Mouse (Mus musculus) neural tube, embryonic 15.5 days (tissue): ENCODE measurements around the gene 2310033P09Rik. TPM values are rescaled to one million over a fixed set of nuclear protein-coding genes. Genes with fewer than 3 reads are reported as not detected.

Source experiments
- ATAC-seq: fragments of 200-750 bp; cut with Nextera tagmentation; 2 replicates; pipeline ENCODE4 v1.8.0; 2017; ENCODE audit warnings: mild to moderate bottlenecking, moderate TSS enrichment, moderate library complexity; ENCODE audit not compliant: low FRiP score
- H3K27ac ChIP-seq: fragments of 300-500 bp; sonication (generic); replicated peaks from 2 replicates; pipeline ENCODE4 v1.5.1; 2015; ENCODE audit warnings: mild to moderate bottlenecking, inconsistent platforms
- H3K27me3 ChIP-seq: fragments of 300-500 bp; sonication (generic); replicated peaks from 2 replicates; pipeline ENCODE4 v1.6.1; 2015; ENCODE audit warnings: inconsistent platforms
- H3K36me3 ChIP-seq: fragments of 300-500 bp; sonication (generic); 2 replicates; pipeline ENCODE4 v1.6.1; 2015; ENCODE audit warnings: inconsistent platforms
- H3K4me1 ChIP-seq: fragments of 300-500 bp; sonication (generic); 2 replicates; pipeline ENCODE4 v1.6.1; 2015; ENCODE audit warnings: inconsistent platforms
- H3K4me2 ChIP-seq: fragments of 300-500 bp; sonication (generic); 2 replicates; pipeline ENCODE4 v1.6.1; 2015; ENCODE audit warnings: inconsistent platforms, mild to moderate bottlenecking, moderate library complexity
- H3K4me3 ChIP-seq: fragments of 300-500 bp; sonication (generic); replicated peaks from 2 replicates; pipeline ENCODE4 v1.5.1; 2015; ENCODE audit warnings: mild to moderate bottlenecking, inconsistent platforms
- H3K9ac ChIP-seq: fragments of 300-500 bp; sonication (generic); replicated peaks from 2 replicates; pipeline ENCODE4 v1.6.1; 2015; ENCODE audit warnings: mild to moderate bottlenecking, inconsistent platforms
- H3K9me3 ChIP-seq: fragments of 300-500 bp; sonication (generic); replicated peaks from 2 replicates; pipeline ENCODE4 v1.6.1; 2016; ENCODE audit warnings: inconsistent platforms
- WGBS: fragments of 180-500 bp; shearing (Covaris S2); methylation state at CpG from one replicate; pipeline ENCODE4 v1.1.7; 2015; ENCODE audit warnings: mixed read lengths; 5-methylcytosine and 5-hydroxymethylcytosine counted together
- polyA plus RNA-seq: library from polyadenylated mRNA; unstranded; fragments of >200 nt; fragmentation: Nextera tagmentation; extraction: Ambion mirVana; gene quantifications from 2 replicates; pipeline ENCODE4 v1.2.1, GENCODE M21; 2015

Gene 2310033P09Rik
- polyA plus RNA-seq, 1 experiment from 2014 or later, result 27.3 TPM

DNA sequence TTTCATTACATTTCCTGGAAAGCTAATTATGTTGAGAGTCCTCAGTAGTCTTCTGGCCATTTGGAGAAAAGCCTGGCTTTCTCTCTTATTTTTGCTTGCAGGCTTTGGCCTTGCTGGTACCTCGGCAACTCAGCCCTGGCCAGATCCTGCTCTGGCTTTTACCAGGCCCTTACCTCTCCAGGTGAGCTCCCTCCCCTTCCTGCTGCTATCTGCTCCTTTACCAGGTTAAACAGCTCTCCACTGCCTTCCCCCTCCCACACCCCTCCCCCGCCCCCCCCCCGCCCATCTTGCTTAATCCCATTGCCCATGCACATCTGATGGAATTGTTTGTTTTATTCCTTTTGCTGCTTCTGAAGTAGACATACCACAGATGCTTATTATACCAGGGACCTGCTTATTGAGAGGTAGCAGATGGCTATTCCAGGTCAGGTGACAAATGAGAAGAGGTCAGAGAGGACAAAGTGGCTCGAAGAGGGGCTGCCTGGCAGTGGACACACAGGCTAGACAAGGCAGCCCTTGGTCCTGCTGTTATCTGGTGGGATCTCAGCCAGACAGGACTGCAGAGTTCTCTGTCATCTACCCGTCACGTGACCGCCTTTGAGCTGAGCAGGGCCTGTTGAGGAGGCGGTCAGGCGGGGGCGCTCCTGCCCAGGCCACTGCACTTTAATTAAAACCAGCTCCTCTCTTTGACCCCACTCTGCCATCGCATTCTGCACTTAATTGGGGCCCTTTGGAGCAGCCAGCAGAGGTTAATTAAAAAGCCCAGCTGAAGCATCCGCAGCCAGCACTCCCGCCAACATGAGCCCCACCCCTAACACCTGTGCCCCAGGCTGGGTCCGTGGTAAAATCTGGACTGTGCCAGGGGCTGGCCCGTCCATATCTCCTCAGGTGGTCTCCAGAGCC lies 30.7 kb downstream of the 2310033P09Rik start:
- peak; percentile 55 for ATAC-seq
- Histone ChIP-seq H3K27ac (no peak overlapping the region), H3K4me3 (no peak overlapping the region), H3K9ac (no peak overlapping the region), H3K4me2 (peak overlapping the region; percentile 23; the same call in 1 of the 2 replicates), H3K9me3 (no peaks in the 10 kb centered on the region), H3K36me3 (no peaks in the 10 kb centered on the region), H3K27me3 (0 out of 2 replicates have a peak, but pooled peaks cover 3% of the 10 kb centered on the region), H3K4me1 (peaks cover 14% of the 10 kb centered on the region)
- WGBS, result 4% methylated on average over 14 of the region's 15 CpGs

DNA sequence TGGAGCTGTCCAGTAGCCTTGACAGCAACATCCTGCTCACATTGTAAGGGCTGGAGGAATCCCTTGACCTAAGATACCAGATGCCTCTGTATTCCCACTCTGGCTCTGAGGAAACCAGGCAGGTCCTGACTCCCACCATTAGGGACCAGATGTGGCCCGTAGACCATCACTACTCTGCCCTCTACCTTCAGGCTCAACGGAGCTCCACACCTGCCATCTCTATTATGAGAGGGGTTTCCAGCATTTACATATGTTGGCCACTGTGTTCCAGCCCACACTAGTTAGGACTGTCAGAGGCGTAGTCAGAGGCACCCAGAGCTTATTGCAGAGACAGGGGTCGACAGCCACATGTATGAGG lies 31.3 kb downstream of the 2310033P09Rik start:
- ATAC-seq, result 0 out of 2 replicates have a peak, but pooled peaks have one; percentile 3
- 65% methylated on average over 4 of the region's 4 CpGs for WGBS
- Histone ChIP-seq H3K4me1 (peaks cover 14% of the 10 kb centered on the region), H3K36me3 (no peaks in the 10 kb centered on the region), H3K27ac (no peak overlapping the region), H3K4me3 (no peak overlapping the region), H3K4me2 (no peak overlapping the region), H3K27me3 (0 out of 2 replicates have a peak, but pooled peaks cover 3% of the 10 kb centered on the region), H3K9ac (no peak overlapping the region), H3K9me3 (no peaks in the 10 kb centered on the region)

DNA sequence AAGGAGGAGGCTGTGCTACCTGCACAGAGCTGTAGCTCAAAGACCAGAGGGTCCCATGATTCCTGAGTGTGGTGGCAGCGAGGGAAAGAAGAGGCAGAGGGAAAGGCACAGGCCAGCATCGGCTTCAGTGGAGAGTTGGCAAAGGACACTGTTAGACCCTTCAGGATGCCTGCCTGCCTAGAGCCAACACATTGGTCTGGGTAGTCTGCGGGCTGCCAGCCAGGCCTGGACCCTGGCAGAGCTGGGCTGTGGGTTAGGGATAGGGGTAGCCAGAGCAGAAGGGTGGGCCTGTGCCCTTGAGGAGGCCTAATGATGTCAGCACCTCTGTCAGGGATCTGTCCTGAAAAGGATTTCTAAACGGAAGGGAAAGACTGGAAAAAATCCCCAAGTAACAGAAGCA lies 31.7 kb downstream of the 2310033P09Rik start:
- Histone ChIP-seq H3K9me3 (no peaks in the 10 kb centered on the region), H3K4me3 (no peak overlapping the region), H3K27ac (no peak overlapping the region), H3K4me2 (no peak overlapping the region), H3K36me3 (no peaks in the 10 kb centered on the region), H3K9ac (no peak overlapping the region), H3K4me1 (peaks cover 14% of the 10 kb centered on the region), H3K27me3 (0 out of 2 replicates have a peak, but pooled peaks cover 3% of the 10 kb centered on the region)
- no peak for ATAC-seq
- whole genome bisulfite sequencing, result 80% methylated on average over 4 of the region's 4 CpGs

DNA sequence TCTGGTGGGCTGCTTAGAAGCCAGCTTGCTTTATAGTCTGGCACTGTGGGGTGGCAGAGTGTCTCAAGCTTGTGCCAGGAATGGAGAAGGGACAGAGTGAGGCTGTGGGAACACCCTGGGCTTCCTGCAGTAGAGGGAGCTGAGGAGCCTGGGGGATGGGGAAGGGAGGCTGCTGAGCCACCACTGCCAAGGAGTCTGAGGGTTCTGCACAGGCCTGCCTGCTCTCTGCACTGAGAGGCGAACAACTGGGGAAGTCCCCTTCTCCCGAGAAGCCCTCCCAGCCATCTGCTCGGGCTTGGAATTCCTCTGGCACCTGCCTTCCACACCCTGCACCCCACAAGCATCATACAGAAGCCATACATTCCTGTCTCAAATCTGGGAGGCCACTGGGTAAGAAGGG lies 33.7 kb downstream of the 2310033P09Rik start:
- Histone ChIP-seq H3K36me3 (no peaks in the 10 kb centered on the region), H3K9ac (no peak overlapping the region), H3K4me1 (peaks cover 14% of the 10 kb centered on the region), H3K27ac (no peak overlapping the region), H3K4me3 (no peak overlapping the region), H3K4me2 (no peak overlapping the region), H3K27me3 (0 out of 2 replicates have a peak, but pooled peaks cover 3% of the 10 kb centered on the region), H3K9me3 (no peaks in the 10 kb centered on the region)
- ATAC-seq, result no peak
- WGBS, result 34% methylated on average over 3 of the region's 3 CpGs

DNA sequence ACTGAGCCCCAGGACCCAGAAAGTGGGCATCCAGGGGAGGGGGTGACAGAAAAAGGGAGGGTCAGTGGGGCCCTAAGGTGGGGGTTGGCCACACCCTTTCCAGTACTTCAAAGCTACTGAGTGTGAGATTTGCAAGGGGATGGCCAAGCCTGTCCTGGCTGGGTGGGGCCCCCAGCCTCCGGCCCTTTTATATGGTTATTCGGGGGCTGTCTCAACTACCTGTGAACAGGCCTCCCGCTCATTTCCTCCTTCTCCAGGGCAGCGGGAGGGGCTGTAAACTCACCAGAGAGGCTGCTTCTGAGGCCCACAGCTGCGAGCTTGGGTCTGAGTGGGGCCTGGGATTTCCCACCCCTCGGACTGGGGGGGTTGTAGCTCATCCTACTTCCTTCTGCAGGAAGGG lies 35.7 kb downstream of the 2310033P09Rik start:
- H3K9me3 ChIP-seq, result no peaks in the 10 kb centered on the region
- H3K4me3 ChIP-seq, result no peak overlapping the region
- no peak overlapping the region for H3K9ac ChIP-seq
- H3K4me1 ChIP-seq, result peaks cover 6% of the 10 kb centered on the region
- ATAC-seq, result no peak
- WGBS, result 17% methylated on average over 6 of the region's 6 CpGs
- 0 out of 2 replicates have a peak, but pooled peaks cover 3% of the 10 kb centered on the region for H3K27me3 ChIP-seq
- no peaks in the 10 kb centered on the region for H3K36me3 ChIP-seq
- H3K27ac ChIP-seq, result no peak overlapping the region
- no peak overlapping the region for H3K4me2 ChIP-seq

DNA sequence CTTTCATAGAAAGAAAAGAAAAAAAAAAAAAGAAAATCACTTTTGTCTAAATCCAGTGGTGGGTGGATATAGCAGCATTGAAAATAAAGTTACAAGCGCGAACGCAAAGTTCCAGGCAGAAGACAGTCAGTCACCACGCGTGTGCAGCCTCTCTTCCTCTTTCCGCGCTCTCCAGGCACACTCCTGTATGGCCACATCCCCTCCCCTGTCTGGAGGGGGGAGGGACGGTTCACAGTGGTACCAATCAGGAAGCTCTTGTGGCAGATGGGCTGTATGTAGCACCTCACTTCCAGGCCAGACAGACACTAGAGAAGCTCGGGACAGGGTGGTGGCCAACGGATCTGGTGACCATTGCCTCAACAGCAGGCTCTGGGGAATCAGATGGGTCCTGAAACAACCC lies 40.0 kb downstream of the 2310033P09Rik start:
- Histone ChIP-seq H3K4me2 (no peak overlapping the region), H3K9me3 (no peaks in the 10 kb centered on the region), H3K4me3 (no peak overlapping the region), H3K27ac (no peak overlapping the region), H3K27me3 (no peaks in the 10 kb centered on the region), H3K9ac (no peak overlapping the region), H3K4me1 (no peaks in the 10 kb centered on the region), H3K36me3 (no peaks in the 10 kb centered on the region)
- ATAC-seq, result no peak
- 81% methylated on average over 10 of the region's 10 CpGs for WGBS

DNA sequence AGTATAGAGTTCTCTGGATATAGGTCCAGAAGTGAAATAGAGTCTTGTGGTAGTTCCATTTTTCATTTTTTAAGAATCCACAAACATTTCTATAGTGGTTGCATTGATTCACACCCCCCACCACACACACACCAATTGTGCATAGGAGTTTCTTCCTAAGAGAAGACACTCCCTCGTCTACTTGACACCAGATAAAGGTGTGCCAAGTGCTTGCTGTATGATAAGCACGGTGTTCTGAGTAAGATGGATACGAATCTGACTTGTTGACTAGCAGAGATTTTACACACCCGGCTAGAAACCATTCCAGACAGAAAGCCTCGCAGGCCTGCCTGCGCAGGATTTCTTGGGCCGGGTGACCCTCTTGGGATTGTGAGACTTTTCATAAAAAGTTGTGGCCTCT lies 51.5 kb downstream of the 2310033P09Rik start:
- no peak for ATAC-seq
- H3K36me3 ChIP-seq, result no peaks in the 10 kb centered on the region

More for the DNA sequence above, 51.5 kb downstream of the 2310033P09Rik start:
- Histone ChIP-seq H3K9me3 (no peaks in the 10 kb centered on the region), H3K4me1 (peaks cover 13% of the 10 kb centered on the region), H3K4me3 (no peak overlapping the region), H3K27ac (no peak overlapping the region), H3K9ac (no peak overlapping the region), H3K4me2 (no peak overlapping the region), H3K27me3 (peaks cover 8% of the 10 kb centered on the region)
- WGBS, result 93% methylated on average over 7 of the region's 7 CpGs

Other genes starting within 250 kb of the 2310033P09Rik start
- gene Trim11, start 230.2 kb upstream of the 2310033P09Rik start, polyA plus RNA-seq, result 22.2 and 22.5 TPM in 2 replicates
- gene Obscn, start 71.9 kb upstream of the 2310033P09Rik start, polyA plus RNA-seq, result 0.72 and 0.91 TPM in 2 replicates
- gene Iba57, start 44.6 kb upstream of the 2310033P09Rik start, polyA plus RNA-seq, result 7.5 and 8.3 TPM in 2 replicates
- 0.29 and 0.42 TPM in 2 replicates for gene Gjc2, start 25.1 kb upstream of the 2310033P09Rik start, polyA plus RNA-seq
- 225 and 262 TPM in 2 replicates for gene Guk1, start 16.1 kb upstream of the 2310033P09Rik start, polyA plus RNA-seq
- 99.3 and 103 TPM in 2 replicates for gene Mrpl55, start 5.8 kb upstream of the 2310033P09Rik start, polyA plus RNA-seq
- 645 and 662 TPM in 2 replicates for gene Arf1, start 19.9 kb downstream of the 2310033P09Rik start, polyA plus RNA-seq
- 0.14 and 0.35 TPM in 2 replicates for gene Wnt3a, start 82.4 kb downstream of the 2310033P09Rik start, polyA plus RNA-seq
- 2.6 and 3.0 TPM in 2 replicates for gene Wnt9a, start 98.6 kb downstream of the 2310033P09Rik start, polyA plus RNA-seq
- not detected in 2 replicates for gene Prss38, start 167.3 kb downstream of the 2310033P09Rik start, polyA plus RNA-seq
- gene Jmjd4, start 241.7 kb downstream of the 2310033P09Rik start, polyA plus RNA-seq, result 20.2 and 20.5 TPM in 2 replicates
- 541 and 630 TPM in 2 replicates for gene Snap47, start 242.9 kb downstream of the 2310033P09Rik start, polyA plus RNA-seq